Mouse (Mus musculus) intestine, embryonic 16.5 days (tissue): ENCODE measurements around the gene Col4a2. TPM values are rescaled to one million over a fixed set of nuclear protein-coding genes. Genes with fewer than 3 reads are reported as not detected.
"Not testable (repeated sequence)": the region's sequence is repeated elsewhere in the genome, so short reads cannot be mapped to it uniquely, and the experiment has no call there.

Experiments
- ATAC-seq: fragments of 200-750 bp; cut with Nextera tagmentation; 2 replicates; pipeline ENCODE4 v1.8.0; 2017; ENCODE audit warnings: moderate TSS enrichment, moderate library complexity
- H3K27ac ChIP-seq: fragments of 300-500 bp; sonication (generic); 2 replicates; pipeline ENCODE4 v1.5.1; 2014; ENCODE audit warnings: mild to moderate bottlenecking, low read length
- H3K27me3 ChIP-seq: fragments of 300-500 bp; sonication (generic); replicated peaks from 2 replicates; pipeline ENCODE4 v1.6.1; 2014; ENCODE audit warnings: low read length, control low read depth, mixed read lengths; ENCODE audit not compliant: control insufficient read depth, insufficient read depth
- H3K36me3 ChIP-seq: fragments of 300-500 bp; sonication (generic); 2 replicates; pipeline ENCODE4 v1.6.1; 2014; ENCODE audit warnings: low read length, control low read depth; ENCODE audit not compliant: control insufficient read depth, insufficient read depth
- H3K4me1 ChIP-seq: fragments of 300-500 bp; sonication (generic); 2 replicates; pipeline ENCODE4 v1.6.1; 2014; ENCODE audit warnings: low read length, control low read depth, mixed read lengths; ENCODE audit not compliant: control insufficient read depth, insufficient read depth
- H3K4me2 ChIP-seq: fragments of 300-500 bp; sonication (generic); 2 replicates; pipeline ENCODE4 v1.6.1; 2014; ENCODE audit warnings: low read depth, low read length, control low read depth
- H3K4me3 ChIP-seq: fragments of 300-500 bp; sonication (generic); 2 replicates; pipeline ENCODE4 v1.5.1; 2014; ENCODE audit warnings: mild to moderate bottlenecking, low read length
- H3K9ac ChIP-seq: fragments of 300-500 bp; sonication (generic); 2 replicates; pipeline ENCODE4 v1.6.1; 2014; ENCODE audit warnings: low read depth, low read length
- H3K9me3 ChIP-seq: fragments of 300-500 bp; sonication (generic); 2 replicates; pipeline ENCODE4 v1.6.1; 2016; ENCODE audit warnings: low read length, control low read depth; ENCODE audit not compliant: control insufficient read depth
- WGBS: fragments of 180-500 bp; shearing (Covaris S2); extraction: QIAGEN DNeasy Blood & Tissue Kit; methylation state at CpG from one replicate; pipeline ENCODE4 v1.1.7; 2014; 5-methylcytosine and 5-hydroxymethylcytosine counted together
- polyA plus RNA-seq: library from polyadenylated mRNA; unstranded; fragments of >200 nt; fragmentation: Nextera tagmentation; extraction: Ambion mirVana; gene quantifications from 2 replicates; pipeline ENCODE4 v1.2.1, GENCODE M21; 2015

The Col4a2 gene
- polyA plus RNA-seq, 1 experiment from 2014 or later: 39.1 TPM

DNA sequence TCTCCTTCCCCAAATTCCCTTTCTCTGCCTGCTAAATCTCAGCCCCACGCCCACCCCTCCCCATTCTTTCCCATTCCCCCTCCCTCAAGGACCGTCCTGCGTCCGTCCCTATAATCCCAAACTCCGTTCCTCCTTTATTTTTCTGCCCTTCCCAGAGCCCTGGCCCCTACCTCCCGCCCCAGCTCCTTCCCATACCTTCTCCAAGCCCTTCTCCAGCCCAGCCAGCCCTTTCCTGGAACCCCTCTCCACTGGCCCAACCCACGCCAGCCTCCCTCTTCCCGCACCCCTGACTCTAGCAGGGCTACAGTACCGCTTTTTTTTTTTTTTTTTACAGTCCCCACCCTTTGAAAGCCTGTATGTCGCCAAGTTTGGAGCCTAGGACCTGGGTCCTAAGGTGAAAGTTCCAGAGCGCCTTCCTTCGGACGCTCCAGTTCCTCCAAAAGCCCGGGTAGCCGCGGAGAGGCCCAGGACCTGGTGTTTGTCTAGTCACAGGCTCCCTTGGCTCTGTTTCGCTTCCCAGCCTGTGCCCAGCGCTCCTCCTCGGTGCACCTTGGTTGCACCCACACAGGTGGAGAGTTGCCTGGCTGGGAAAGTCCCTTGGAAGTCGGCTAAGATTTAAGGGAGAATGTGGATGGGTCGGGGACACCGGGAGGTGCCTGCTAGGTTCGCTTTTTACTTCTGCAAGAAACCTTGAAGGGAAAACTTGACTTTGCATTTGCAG lies 166.4 kb downstream of the Col4a2 start:
- peak; percentile 5; the same call in 1 of the 2 replicates for ATAC-seq
- no peaks in the 10 kb centered on the region for H3K36me3 ChIP-seq
- H3K27ac ChIP-seq: no peak overlapping the region; the same call in 1 of the 2 replicates
- H3K4me1 ChIP-seq: peaks cover 34% of the 10 kb centered on the region
- H3K9me3 ChIP-seq: no peaks in the 10 kb centered on the region
- H3K27me3 ChIP-seq: no peaks in the 10 kb centered on the region; the same call in 1 of the 2 replicates
- peak overlapping the region; percentile 67 for H3K4me3 ChIP-seq
- 8% methylated on average over 23 of the region's 23 CpGs for WGBS
- peak overlapping the region; percentile 76; the same call in 1 of the 2 replicates for H3K9ac ChIP-seq
- peak overlapping the region; percentile 99 for H3K4me2 ChIP-seq

DNA sequence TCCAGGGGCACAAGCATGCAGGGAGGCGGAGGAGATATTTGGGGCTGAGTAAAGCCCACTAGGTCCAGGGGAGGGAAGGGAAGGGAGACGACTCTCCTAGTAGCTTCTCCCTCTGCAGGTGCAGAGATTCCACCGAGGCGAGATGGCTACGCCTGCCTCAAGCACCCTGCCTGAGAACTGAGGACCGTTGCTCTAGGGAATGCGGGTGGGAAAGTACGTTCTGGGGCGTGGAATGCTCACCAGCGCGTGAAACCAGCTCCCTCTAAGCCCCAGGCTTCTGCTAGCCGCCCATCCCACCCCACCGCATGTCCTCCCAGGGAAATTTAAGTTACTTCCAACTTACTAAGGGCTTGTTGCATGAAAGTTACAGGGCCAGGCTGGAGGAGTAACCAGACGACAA lies 167.0 kb downstream of the Col4a2 start:
- no peak overlapping the region for H3K4me2 ChIP-seq
- no peak for ATAC-seq
- peaks cover 27% of the 10 kb centered on the region for H3K4me1 ChIP-seq
- 31% methylated on average over 14 of the region's 14 CpGs for WGBS
- no peaks in the 10 kb centered on the region for H3K36me3 ChIP-seq
- H3K9ac ChIP-seq: peak overlapping the region; percentile 8; the same call in 1 of the 2 replicates
- H3K4me3 ChIP-seq: no peak overlapping the region
- H3K27me3 ChIP-seq: no peaks in the 10 kb centered on the region; the same call in 1 of the 2 replicates
- no peak overlapping the region for H3K27ac ChIP-seq
- no peaks in the 10 kb centered on the region for H3K9me3 ChIP-seq

DNA sequence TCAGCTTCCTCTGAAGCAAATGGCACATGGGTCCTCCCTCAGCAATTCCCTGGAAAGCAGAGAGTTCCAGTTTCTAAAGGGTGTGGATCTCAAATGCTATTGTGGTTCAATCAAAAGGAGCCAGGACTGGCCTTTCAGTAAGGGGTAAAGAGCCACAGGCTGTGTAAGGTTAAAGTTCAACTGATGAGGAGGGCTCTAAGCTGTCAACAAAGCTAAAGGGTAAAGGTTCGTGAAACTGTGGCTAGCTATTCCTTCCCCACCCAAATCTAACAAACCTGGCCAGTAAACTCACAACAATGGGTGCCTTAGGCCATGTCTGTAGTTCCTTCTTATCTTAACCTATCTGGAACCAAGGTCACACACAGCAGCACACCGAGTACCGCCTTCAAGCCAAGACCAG lies 169.3 kb downstream of the Col4a2 start:
- 54% methylated on average over 3 of the region's 3 CpGs for WGBS
- no peak overlapping the region for H3K9ac ChIP-seq
- H3K4me1 ChIP-seq: peaks cover 15% of the 10 kb centered on the region
- H3K9me3 ChIP-seq: no peaks in the 10 kb centered on the region
- no peaks in the 10 kb centered on the region; the same call in 1 of the 2 replicates for H3K27me3 ChIP-seq
- H3K27ac ChIP-seq: no peak overlapping the region
- H3K36me3 ChIP-seq: no peaks in the 10 kb centered on the region
- no peak overlapping the region for H3K4me3 ChIP-seq
- ATAC-seq: no peak
- H3K4me2 ChIP-seq: no peak overlapping the region

DNA sequence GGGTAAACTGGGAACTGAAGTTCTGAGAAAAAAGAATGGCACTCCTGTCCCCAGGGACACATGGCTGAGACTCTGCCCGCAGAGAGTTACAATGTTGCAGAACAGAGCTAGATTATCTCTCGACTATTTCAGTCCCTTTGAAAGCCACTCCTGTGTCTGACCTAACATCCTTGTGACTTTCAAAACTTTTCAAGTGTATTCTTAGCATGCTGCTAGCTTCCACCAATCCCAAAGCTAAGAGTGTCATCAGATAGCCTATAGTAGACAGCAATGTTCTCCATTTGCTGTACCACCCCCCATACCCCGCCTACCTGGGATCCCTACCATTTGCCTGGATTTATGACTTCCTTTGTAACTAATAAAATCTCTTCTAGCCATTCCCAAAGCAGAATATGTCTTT lies 169.9 kb downstream of the Col4a2 start:
- H3K9me3 ChIP-seq: no peaks in the 10 kb centered on the region
- WGBS: 53% methylated on average over 3 of the region's 3 CpGs
- no peak for ATAC-seq
- H3K4me3 ChIP-seq: no peak overlapping the region
- no peak overlapping the region for H3K4me2 ChIP-seq
- no peaks in the 10 kb centered on the region; the same call in 1 of the 2 replicates for H3K27me3 ChIP-seq
- H3K4me1 ChIP-seq: peaks cover 14% of the 10 kb centered on the region
- no peaks in the 10 kb centered on the region for H3K36me3 ChIP-seq
- H3K27ac ChIP-seq: no peak overlapping the region
- H3K9ac ChIP-seq: no peak overlapping the region

DNA sequence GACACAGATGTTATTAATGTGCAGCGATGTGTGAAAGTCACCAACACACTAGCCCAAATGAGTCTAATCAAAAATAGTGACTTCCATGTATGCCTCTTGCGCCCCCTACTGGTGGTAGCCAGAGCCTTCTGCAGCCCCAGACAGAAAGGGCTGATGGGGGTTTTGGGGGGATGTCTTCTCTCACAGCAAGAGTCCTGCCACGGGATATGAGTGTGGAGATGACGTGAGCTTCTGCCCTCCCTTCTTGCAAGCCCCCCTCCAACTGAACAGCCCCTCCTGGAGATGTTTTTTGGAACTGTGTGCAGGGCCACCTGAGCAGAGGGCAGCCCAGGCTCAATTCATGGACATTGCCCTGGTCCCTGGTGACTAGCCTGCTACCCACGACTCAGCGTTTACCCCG lies 173.5 kb downstream of the Col4a2 start:
- Histone ChIP-seq H3K36me3 (no peaks in the 10 kb centered on the region), H3K4me1 (peaks cover 6% of the 10 kb centered on the region; the same call in 1 of the 2 replicates), H3K4me2 (no peak overlapping the region), H3K27me3 (0 out of 2 replicates have a peak, but pooled peaks cover 3% of the 10 kb centered on the region), H3K9ac (no peak overlapping the region), H3K9me3 (no peaks in the 10 kb centered on the region), H3K4me3 (no peak overlapping the region), H3K27ac (no peak overlapping the region)
- whole genome bisulfite sequencing: 16% methylated on average over 7 of the region's 7 CpGs
- ATAC-seq: no peak

DNA sequence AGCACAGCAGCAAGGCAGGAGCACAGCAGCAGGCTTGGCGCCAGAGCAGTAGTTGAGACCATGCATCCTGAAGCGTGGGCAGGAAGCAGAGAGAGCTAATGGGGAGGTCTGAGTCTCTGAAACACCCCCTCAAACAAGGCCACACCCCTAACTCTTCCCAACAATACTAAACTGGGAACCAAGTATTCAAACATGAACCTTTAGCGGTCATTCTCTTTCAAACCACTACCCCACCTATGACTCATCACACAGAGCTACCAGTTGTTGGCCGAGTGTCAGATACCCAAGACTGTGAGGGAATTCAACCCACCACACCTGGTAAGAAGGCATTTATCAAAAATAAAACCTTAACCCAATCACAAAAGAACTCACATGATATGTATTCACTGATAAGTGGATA lies 174.6 kb downstream of the Col4a2 start:
- WGBS: 60% methylated on average over 4 of the region's 4 CpGs
- no peak overlapping the region for H3K27ac ChIP-seq
- H3K4me1 ChIP-seq: 0 out of 2 replicates have a peak, but pooled peaks cover 2% of the 10 kb centered on the region
- no peak for ATAC-seq
- no peaks in the 10 kb centered on the region for H3K9me3 ChIP-seq
- no peak overlapping the region for H3K4me3 ChIP-seq
- 0 out of 2 replicates have a peak, but pooled peaks cover 3% of the 10 kb centered on the region for H3K27me3 ChIP-seq
- no peaks in the 10 kb centered on the region for H3K36me3 ChIP-seq
- no peak overlapping the region for H3K4me2 ChIP-seq
- no peak overlapping the region for H3K9ac ChIP-seq

DNA sequence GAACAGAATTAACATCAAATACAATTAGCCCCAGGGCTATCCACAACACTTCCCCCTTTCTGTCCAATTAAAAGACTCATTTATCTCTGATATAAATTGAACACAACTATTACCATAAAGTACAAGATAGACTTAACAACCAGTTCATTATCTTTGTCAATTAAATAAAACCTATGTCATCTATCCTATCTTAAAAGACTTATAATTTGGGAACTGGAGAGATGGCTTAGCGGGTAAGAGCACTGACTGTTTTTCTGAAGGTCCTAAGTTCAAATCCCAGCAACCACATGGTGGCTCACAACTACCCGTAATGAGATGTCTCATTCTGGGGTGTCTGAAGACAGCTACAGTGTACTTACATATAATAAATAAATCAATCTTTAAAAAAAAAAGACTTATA lies 179.7 kb downstream of the Col4a2 start:
- not testable (repeated sequence) for H3K9ac ChIP-seq, H3K4me2 ChIP-seq, H3K27ac ChIP-seq, H3K4me1 ChIP-seq, H3K9me3 ChIP-seq, H3K27me3 ChIP-seq, H3K4me3 ChIP-seq, ATAC-seq, H3K36me3 ChIP-seq
- 80% methylated on average over 2 of the region's 2 CpGs for WGBS

DNA sequence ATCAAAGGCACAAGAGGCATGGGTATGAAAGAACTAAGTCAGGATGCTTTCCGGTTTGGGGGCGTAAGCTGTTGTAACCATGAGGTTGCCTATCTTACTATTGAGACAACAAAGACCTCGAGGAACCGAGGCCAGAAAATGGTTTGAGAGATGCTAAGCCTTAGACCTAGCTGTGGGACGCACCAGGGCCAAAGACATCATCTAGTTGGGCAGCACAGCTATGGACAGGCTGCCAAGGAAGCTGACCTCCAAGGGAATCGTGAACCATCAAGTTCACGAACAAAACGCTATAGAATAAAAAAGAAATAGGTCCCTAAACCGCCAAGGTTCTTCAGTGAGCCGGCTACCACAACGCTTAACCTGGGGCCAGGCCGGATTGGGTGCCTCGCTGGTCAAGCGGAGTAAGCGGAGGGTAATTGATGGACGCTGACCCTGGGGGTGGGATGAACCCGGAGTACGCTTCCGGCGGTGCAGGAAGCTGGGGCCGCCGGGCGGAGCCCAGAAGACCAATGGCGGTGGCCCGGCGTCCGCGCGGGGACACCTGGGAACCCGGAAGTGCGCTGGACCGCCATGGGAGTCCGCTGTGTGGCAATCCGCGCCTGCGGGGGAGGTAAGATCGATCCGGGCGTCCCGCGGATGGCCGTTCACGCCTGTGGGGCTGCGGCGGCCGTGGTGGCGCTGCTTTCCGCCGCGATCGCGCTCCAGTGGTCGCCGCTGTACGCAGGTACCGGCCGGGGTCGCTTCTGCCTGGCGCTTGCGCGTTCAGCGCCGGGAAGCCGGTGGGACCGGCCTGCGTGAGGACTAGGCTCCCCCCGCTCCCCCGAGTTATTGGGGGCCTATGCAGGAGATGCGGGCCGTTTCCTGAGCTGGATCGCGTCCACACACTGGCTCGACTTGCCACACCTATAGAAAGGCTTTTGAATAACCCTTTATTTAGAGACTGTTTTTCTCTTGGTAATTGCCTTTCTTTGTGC lies 184.7 kb downstream of the Col4a2 start, which contains the start of gene Naxd:
TSS of gene Naxd (plus strand) at position 490 of the 974 bp plus-strand sequence.
- H3K9ac ChIP-seq: peak within 1 kb of the TSS; percentile 91
- H3K4me2 ChIP-seq: peak within 1 kb of the TSS; percentile 79
- peaks cover 10% of the 10 kb centered on the region for H3K4me1 ChIP-seq
- 0 out of 2 replicates have a peak, but pooled peaks cover 1% of the 10 kb centered on the region for H3K36me3 ChIP-seq
- WGBS: 3% methylated on average over 73 of the region's 73 CpGs
- H3K27ac ChIP-seq: peak within 1 kb of the TSS; percentile 76
- H3K9me3 ChIP-seq: no peaks in the 10 kb centered on the region
- ATAC-seq: peak; percentile 99
- peak within 1 kb of the TSS; percentile 89 for H3K4me3 ChIP-seq
- H3K27me3 ChIP-seq: no peaks in the 10 kb centered on the region

DNA sequence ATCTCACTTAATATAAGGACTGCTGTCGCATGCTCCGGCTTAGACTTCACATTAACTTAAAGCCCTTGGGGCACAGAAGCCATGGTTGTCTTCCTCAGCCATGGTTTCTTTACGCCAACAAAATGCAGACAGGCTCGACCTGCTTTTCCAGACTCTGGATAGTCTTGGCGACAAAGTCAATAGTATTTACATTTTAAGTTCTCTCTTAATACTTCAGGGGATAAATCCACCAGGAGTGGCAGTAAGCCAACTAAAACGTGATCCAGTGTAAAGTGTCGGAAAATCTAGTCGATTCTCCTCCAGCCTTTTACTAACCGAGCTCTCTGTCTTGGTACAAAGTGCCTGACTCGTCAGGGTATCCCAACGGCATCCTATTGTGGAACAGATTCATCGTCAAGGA lies 185.7 kb downstream of the Col4a2 start:
- Histone ChIP-seq H3K27ac (no peak overlapping the region), H3K36me3 (0 out of 2 replicates have a peak, but pooled peaks cover 3% of the 10 kb centered on the region), H3K9me3 (no peaks in the 10 kb centered on the region), H3K9ac (peak overlapping the region; percentile 91; the same call in 1 of the 2 replicates), H3K4me1 (peaks cover 10% of the 10 kb centered on the region), H3K4me3 (peak overlapping the region; percentile 89), H3K27me3 (no peaks in the 10 kb centered on the region), H3K4me2 (peak overlapping the region; percentile 79)
- ATAC-seq: no peak
- WGBS: 70% methylated on average over 12 of the region's 12 CpGs
